Mouse (Mus musculus): ENCODE measurements at regions not wholly inside any gene's neighbourhood (a gene's known extent, or its start where the extent isn't known, plus 50 kb on each side); places are given as distances from the start of the nearest gene placed in this dataset.

- no peak for TF ChIP-seq CTCF (IDR thresholded peaks at IDR 0.05; ENCODE audit: low read depth)
- no peak for TF ChIP-seq EP300 (IDR thresholded peaks at IDR 0.05; ENCODE audit: low read depth)
These were observed 161.3 kb downstream of the Abcc12 start for GRCm38 (mm10) chr8:86419059-86419651.
